10 mouse cellular contexts compared by ENCODE assay signal in the genomic region with DNA sequence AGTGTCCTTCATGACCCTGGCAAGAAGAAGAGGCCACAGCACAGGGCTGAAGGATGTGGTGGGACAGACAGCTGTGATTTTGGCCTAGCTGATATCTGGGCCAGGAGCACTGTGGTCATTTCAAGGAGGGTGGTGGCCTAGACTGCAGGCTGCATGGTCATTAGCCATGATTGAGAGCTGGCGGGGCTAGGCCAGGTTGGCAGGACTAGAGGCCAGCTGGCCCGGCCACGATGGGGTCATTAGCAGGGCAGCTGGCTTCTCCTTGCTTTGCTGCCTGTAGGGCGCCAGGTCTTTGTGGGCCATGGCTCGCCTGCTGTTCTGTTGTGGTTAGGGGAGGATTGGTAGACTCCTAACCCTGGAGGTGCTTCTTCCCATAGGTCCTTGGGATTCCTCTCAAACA. TPM values are rescaled to one million over a fixed set of nuclear protein-coding genes. Genes with fewer than 3 reads are reported as not detected.
DNase-seq lines count a peak whose midpoint lies in the region; ATAC-seq and TF ChIP-seq lines count a peak whose summit lies in the region.
"Had no signal": no experiment of that assay in that cellular context is flagged by ENCODE, and none has a peak within 500 bp of the region (broad histone marks: within the 10 kb centered on the region; RNA-seq: fewer than 3 reads in every experiment).

No protein-coding gene starts in this region.

- peaks cover 90% of the 10 kb centered on the region for H3K4me1 ChIP-seq in forebrain, embryonic 10.5 days
- peaks cover 23% of the 10 kb centered on the region for H3K4me1 ChIP-seq in forebrain, embryonic 14.5 days (ENCODE audit: control insufficient read depth, insufficient read depth, low read length)
- peaks cover 53% of the 10 kb centered on the region for H3K4me1 ChIP-seq in cerebellum, adult 2 months (ENCODE audit: control insufficient read depth, insufficient read depth, low read length)
- H3K4me1 ChIP-seq in heart, embryonic 10.5 days = peaks cover 100% of the 10 kb centered on the region
- peaks cover 20% of the 10 kb centered on the region; the same call in 1 of the 2 replicates for H3K4me1 ChIP-seq in midbrain, postnatal 0 days (ENCODE audit: insufficient read depth, low read length)
- H3K4me1 ChIP-seq in intestine, embryonic 15.5 days (replicated peaks) = peaks cover 64% of the 10 kb centered on the region

- peaks cover 28% of the 10 kb centered on the region for H3K27me3 ChIP-seq in forebrain, embryonic 10.5 days (ENCODE audit: poor library complexity, severe bottlenecking)
- no peaks in the 10 kb centered on the region for H3K27me3 ChIP-seq in forebrain, embryonic 14.5 days (replicated peaks; ENCODE audit: control insufficient read depth, insufficient read depth, low read length)
- H3K27me3 ChIP-seq in cerebellum, adult 2 months (ENCODE audit: control insufficient read depth, insufficient read depth, low read length) = no peaks in the 10 kb centered on the region
- H3K27me3 ChIP-seq in heart, embryonic 10.5 days (ENCODE audit: insufficient read depth, poor library complexity, severe bottlenecking) = no peaks in the 10 kb centered on the region
- H3K27me3 ChIP-seq in midbrain, postnatal 0 days (ENCODE audit: insufficient read depth, low read length) = no peaks in the 10 kb centered on the region
- H3K27me3 ChIP-seq in intestine, embryonic 15.5 days (replicated peaks) = no peaks in the 10 kb centered on the region
- H3K27me3 ChIP-seq: CH12.LX had no signal

- H3K4me2 ChIP-seq in forebrain, embryonic 14.5 days (ENCODE audit: low read length) = no peak overlapping the region
- H3K4me2 ChIP-seq in midbrain, postnatal 0 days (ENCODE audit: low read depth, low read length, poor library complexity, severe bottlenecking) = no peak overlapping the region
- H3K4me2 ChIP-seq in intestine, embryonic 15.5 days (replicated peaks) = no peak overlapping the region
- H3K4me2 ChIP-seq: liver, embryonic 13.5 days had no signal

- peak overlapping the region; percentile 3; the same call in 1 of the 2 replicates for H3K27ac ChIP-seq in forebrain, embryonic 10.5 days
- H3K27ac ChIP-seq in forebrain, embryonic 14.5 days (ENCODE audit: low read depth, low read length) = no peak overlapping the region
- H3K27ac ChIP-seq in cerebellum, adult 2 months (ENCODE audit: insufficient read depth, low read length) = no peak overlapping the region
- peak overlapping the region; percentile 43 for H3K27ac ChIP-seq in heart, embryonic 10.5 days
- no peak overlapping the region for H3K27ac ChIP-seq in midbrain, postnatal 0 days (ENCODE audit: low read depth, low read length)
- H3K27ac ChIP-seq in intestine, embryonic 15.5 days = no peak overlapping the region
- H3K27ac ChIP-seq: liver, embryonic 13.5 days had no signal

- no peak overlapping the region for H3K4me3 ChIP-seq in forebrain, embryonic 10.5 days
- H3K4me3 ChIP-seq in forebrain, embryonic 14.5 days (ENCODE audit: low read depth, low read length) = no peak overlapping the region
- no peak overlapping the region for H3K4me3 ChIP-seq in cerebellum, adult 2 months (replicated peaks; ENCODE audit: insufficient read depth, low read depth, low read length)
- no peak overlapping the region for H3K4me3 ChIP-seq in heart, embryonic 10.5 days
- H3K4me3 ChIP-seq in midbrain, postnatal 0 days (ENCODE audit: low read depth, low read length) = no peak overlapping the region
- H3K4me3 ChIP-seq in intestine, embryonic 15.5 days (replicated peaks) = no peak overlapping the region
- H3K4me3 ChIP-seq: liver, embryonic 13.5 days had no signal

- no peak for ATAC-seq in forebrain, embryonic 14.5 days
- no peak for ATAC-seq in midbrain, postnatal 0 days (ENCODE audit: low FRiP score)
- no peak for ATAC-seq in intestine, embryonic 15.5 days

- no peak for TF ChIP-seq CTCF in cerebellum, adult 2 months (IDR thresholded peaks at IDR 0.05; ENCODE audit: borderline replicate concordance, insufficient read depth, low read depth, low read length)
- no peak for TF ChIP-seq CTCF in midbrain, postnatal 0 days (IDR thresholded peaks at IDR 0.05)

- peaks cover 22% of the 10 kb centered on the region for H3K36me3 ChIP-seq in forebrain, embryonic 10.5 days (replicated peaks)
- peaks cover 20% of the 10 kb centered on the region for H3K36me3 ChIP-seq in forebrain, embryonic 14.5 days (ENCODE audit: control insufficient read depth, insufficient read depth, low read length)
- peaks cover 28% of the 10 kb centered on the region for H3K36me3 ChIP-seq in heart, embryonic 10.5 days
- H3K36me3 ChIP-seq in midbrain, postnatal 0 days (ENCODE audit: insufficient read depth, low read length) = peaks cover 14% of the 10 kb centered on the region; the same call in 1 of the 2 replicates
- 0 out of 2 replicates have a peak, but pooled peaks cover 7% of the 10 kb centered on the region for H3K36me3 ChIP-seq in intestine, embryonic 15.5 days
- H3K36me3 ChIP-seq: liver, embryonic 13.5 days had no signal

- no peak for DNase-seq in forebrain, embryonic 10.5 days (ENCODE audit: extremely low spot score, low spot score)
- no peak for DNase-seq in forebrain, embryonic 14.5 days (ENCODE audit: low spot score)
- peak; percentile 79 to 84 for DNase-seq in cerebellum, adult 2 months
- DNase-seq in heart, embryonic 10.5 days (ENCODE audit: low spot score) = no peak
- no peak for DNase-seq in midbrain, postnatal 0 days (ENCODE audit: low spot score)
- DNase-seq in urinary bladder, adult 18-20 months (ENCODE audit: low spot score in 2 of 2) = no peak
- no peak for DNase-seq in kidney, adult 8-10 months
- DNase-seq: liver, embryonic 13.5 days had no signal

- WGBS in forebrain, embryonic 10.5 days = 58% methylated on average over 5 of the region's 5 CpGs
- 68% methylated on average over 5 of the region's 5 CpGs for whole genome bisulfite sequencing in forebrain, embryonic 14.5 days
- WGBS in cerebellum, adult 2 months = 2% methylated on average over 5 of the region's 5 CpGs
- WGBS in heart, embryonic 10.5 days = 75% methylated on average over 5 of the region's 5 CpGs
- 79% methylated on average over 5 of the region's 5 CpGs for WGBS in midbrain, postnatal 0 days
- WGBS in intestine, embryonic 15.5 days = 57% methylated on average over 5 of the region's 5 CpGs

- no peaks in the 10 kb centered on the region for H3K9me3 ChIP-seq in forebrain, embryonic 10.5 days
- no peaks in the 10 kb centered on the region for H3K9me3 ChIP-seq in forebrain, embryonic 14.5 days (replicated peaks; ENCODE audit: control insufficient read depth, low read length)
- no peaks in the 10 kb centered on the region for H3K9me3 ChIP-seq in heart, embryonic 10.5 days
- H3K9me3 ChIP-seq in midbrain, postnatal 0 days (ENCODE audit: low read length) = no peaks in the 10 kb centered on the region
- H3K9me3 ChIP-seq in intestine, embryonic 15.5 days = no peaks in the 10 kb centered on the region
- H3K9me3 ChIP-seq: liver, embryonic 13.5 days had no signal

- TF ChIP-seq POLR2A in cerebellum, adult 2 months (IDR thresholded peaks at IDR 0.05; ENCODE audit: borderline replicate concordance, insufficient read depth, low read length) = no peak

- no peak overlapping the region for H3K9ac ChIP-seq in forebrain, embryonic 14.5 days (ENCODE audit: low read length)
- H3K9ac ChIP-seq in midbrain, postnatal 0 days (replicated peaks; ENCODE audit: low read length, poor library complexity, severe bottlenecking) = 0 out of 2 replicates have a peak overlapping the region, but pooled peaks have one; percentile 14
- no peak overlapping the region for H3K9ac ChIP-seq in intestine, embryonic 15.5 days
- H3K9ac ChIP-seq: liver, embryonic 13.5 days had no signal

RNA-seq across cellular contexts. Expression of gene Gdpd5, which starts 4.8 kb away (rescaled TPM):
- polyA plus RNA-seq in forebrain, embryonic 10.5 days (2016; fragmentation: Nextera tagmentation; extraction: Ambion mirVana) = 12.7 and 15.9 TPM in 2 replicates
- 26.8 and 34.5 TPM in 2 replicates for polyA plus RNA-seq in forebrain, embryonic 14.5 days (2014; fragmentation: Nextera tagmentation; extraction: Ambion mirVana)
- 49.4 and 50.0 TPM in 2 replicates for polyA plus RNA-seq in cerebellum, adult 2 months (2012; rRNA removed)
- 24.2 and 31.6 TPM in 2 replicates for polyA plus RNA-seq in heart, embryonic 10.5 days (2016; fragmentation: Nextera tagmentation; extraction: Ambion mirVana)
- total RNA-seq in midbrain, postnatal 0 days (2014; rRNA removed) = 41.0 and 44.6 TPM in 2 replicates
- polyA plus RNA-seq in midbrain, postnatal 0 days (2015; fragmentation: Nextera tagmentation; extraction: Ambion mirVana) = 25.9 and 26.0 TPM in 2 replicates
- 15.4 and 15.9 TPM in 2 replicates for polyA plus RNA-seq in intestine, embryonic 15.5 days (2015; fragmentation: Nextera tagmentation; extraction: Ambion mirVana)

RNA-seq across cellular contexts. Expression of gene Serpinh1, which starts 33.0 kb away (rescaled TPM):
- 825 and 923 TPM in 2 replicates for polyA plus RNA-seq in forebrain, embryonic 10.5 days (2016; fragmentation: Nextera tagmentation; extraction: Ambion mirVana)
- polyA plus RNA-seq in forebrain, embryonic 14.5 days (2014; fragmentation: Nextera tagmentation; extraction: Ambion mirVana) = 102 and 115 TPM in 2 replicates
- polyA plus RNA-seq in cerebellum, adult 2 months (2012; rRNA removed) = 24.9 and 25.4 TPM in 2 replicates
- 1,580 and 1,787 TPM in 2 replicates for polyA plus RNA-seq in heart, embryonic 10.5 days (2016; fragmentation: Nextera tagmentation; extraction: Ambion mirVana)
- 151 and 160 TPM in 2 replicates for total RNA-seq in midbrain, postnatal 0 days (2014; rRNA removed)
- polyA plus RNA-seq in midbrain, postnatal 0 days (2015; fragmentation: Nextera tagmentation; extraction: Ambion mirVana) = 114 and 125 TPM in 2 replicates
- polyA plus RNA-seq in intestine, embryonic 15.5 days (2015; fragmentation: Nextera tagmentation; extraction: Ambion mirVana) = 1,021 and 1,056 TPM in 2 replicates
- total RNA-seq: CH12.LX had no signal

Comparison
In these comparisons a context has a peak if more than half of its experiments do, and no peak if none do; other contexts are left out.
1. H3K27ac ChIP-seq: peak in forebrain, embryonic 10.5 days (single experiment) and heart, embryonic 10.5 days (single experiment); none in forebrain, embryonic 14.5 days (single experiment), cerebellum, adult 2 months (single experiment), midbrain, postnatal 0 days (single experiment) and intestine, embryonic 15.5 days (single experiment).
2. DNase-seq: peak in cerebellum, adult 2 months (2 of 2); none in forebrain, embryonic 10.5 days (single experiment), forebrain, embryonic 14.5 days (single experiment), heart, embryonic 10.5 days (single experiment), midbrain, postnatal 0 days (single experiment), urinary bladder, adult 18-20 months (0 of 2) and kidney, adult 8-10 months (0 of 2).